Mouse (Mus musculus) kidney, adult 2 months (tissue): ENCODE data around the gene Spsb1.

ENCODE experiments used
- CTCF ChIP-seq: fragments of 200-500 bp; conservative IDR thresholded peaks from 2 replicates; pipeline ENCODE4 v1.5.1; 2011; ENCODE audit warnings: low read depth, mild to moderate bottlenecking, control low read depth, low read length, moderate library complexity, mixed read lengths; ENCODE audit not compliant: insufficient read depth, insufficient read length
- POLR2A ChIP-seq: fragments of 200-500 bp; IDR thresholded peaks from one replicate; pipeline ENCODE4 v1.6.1; 2011; ENCODE audit warnings: low read depth, low read length, control low read depth

GRCm38 (mm10) chr4:149979819-149980308 is 25.0 kb upstream of the Spsb1 start:
- peak; percentile 89 for TF ChIP-seq CTCF
- no peak for TF ChIP-seq POLR2A
